Mouse (Mus musculus) kidney, embryonic 14.5 days (tissue): ENCODE results near the gene Mlxipl. TPM values are rescaled to one million over a fixed set of nuclear protein-coding genes. Genes with fewer than 3 reads are reported as not detected.

ENCODE experiments used
- ATAC-seq: fragments of 200-750 bp; cut with Nextera tagmentation; 2 replicates; pipeline ENCODE4 v1.8.0; 2017; ENCODE audit warnings: moderate number of reproducible peaks, mild to moderate bottlenecking, moderate TSS enrichment, moderate library complexity; ENCODE audit not compliant: low FRiP score, low TSS enrichment
- H3K27ac ChIP-seq: fragments of 300-500 bp; sonication (generic); 2 replicates; pipeline ENCODE4 v1.5.1; 2014; ENCODE audit warnings: low read depth, mild to moderate bottlenecking, low read length, moderate library complexity, mixed read lengths
- H3K27me3 ChIP-seq: fragments of 300-500 bp; sonication (generic); 2 replicates; pipeline ENCODE4 v1.6.1; 2014; ENCODE audit warnings: mild to moderate bottlenecking, low read length; ENCODE audit not compliant: control insufficient read depth, insufficient read depth
- H3K36me3 ChIP-seq: fragments of 300-500 bp; sonication (generic); 2 replicates; pipeline ENCODE4 v1.6.1; 2014; ENCODE audit warnings: low read length, mixed read lengths; ENCODE audit not compliant: control insufficient read depth, insufficient read depth
- H3K4me1 ChIP-seq: fragments of 300-500 bp; sonication (generic); 2 replicates; pipeline ENCODE4 v1.6.1; 2014; ENCODE audit warnings: low read length, mixed read lengths; ENCODE audit not compliant: control insufficient read depth, insufficient read depth
- H3K4me2 ChIP-seq: fragments of 300-500 bp; sonication (generic); replicated peaks from 2 replicates; pipeline ENCODE4 v1.6.1; 2014; ENCODE audit warnings: low read depth, mild to moderate bottlenecking, low read length
- H3K4me3 ChIP-seq: fragments of 300-500 bp; sonication (generic); 2 replicates; pipeline ENCODE4 v1.5.1; 2014; ENCODE audit warnings: mild to moderate bottlenecking, low read length
- H3K9ac ChIP-seq: fragments of 300-500 bp; sonication (generic); 2 replicates; pipeline ENCODE4 v1.6.1; 2014; ENCODE audit warnings: low read depth, mild to moderate bottlenecking, low read length, moderate library complexity
- H3K9me3 ChIP-seq: fragments of 300-500 bp; sonication (generic); 2 replicates; pipeline ENCODE4 v1.6.1; 2016; ENCODE audit warnings: low read length; ENCODE audit not compliant: control insufficient read depth
- WGBS: fragments of 180-500 bp; shearing (Covaris S2); extraction: QIAGEN DNeasy Blood & Tissue Kit; methylation state at CpG from one replicate; pipeline ENCODE4 v1.1.7; 2014; 5-methylcytosine and 5-hydroxymethylcytosine counted together
- polyA plus RNA-seq: library from polyadenylated mRNA; unstranded; fragments of >200 nt; fragmentation: Nextera tagmentation; extraction: Ambion mirVana; gene quantifications from 2 replicates; pipeline ENCODE4 v1.2.1, GENCODE M21; 2014

Mlxipl gene
- polyA plus RNA-seq, 1 experiment from 2014 or later: 6.4 TPM

GRCm38 (mm10) chr5:135180796-135181195 lies 91.1 kb downstream of the Mlxipl start:
- 96% methylated on average over 14 of the region's 14 CpGs for WGBS
- Histone ChIP-seq H3K9me3 (peaks cover 4% of the 10 kb centered on the region; the same call in 1 of the 2 replicates), H3K27me3 (no peaks in the 10 kb centered on the region), H3K9ac (no peak overlapping the region), H3K27ac (no peak overlapping the region), H3K4me1 (no peaks in the 10 kb centered on the region), H3K36me3 (peaks cover 57% of the 10 kb centered on the region), H3K4me3 (no peak overlapping the region), H3K4me2 (no peak overlapping the region)
- no peak for ATAC-seq

- no peaks in the 10 kb centered on the region for H3K4me1 ChIP-seq
- no peak overlapping the region for H3K9ac ChIP-seq
- WGBS: 82% methylated on average over 6 of the region's 6 CpGs
- no peak overlapping the region for H3K4me3 ChIP-seq
- H3K36me3 ChIP-seq: peaks cover 55% of the 10 kb centered on the region
- no peak overlapping the region for H3K27ac ChIP-seq
- H3K9me3 ChIP-seq: peaks cover 4% of the 10 kb centered on the region; the same call in 1 of the 2 replicates
- no peak for ATAC-seq
- H3K4me2 ChIP-seq: no peak overlapping the region
- H3K27me3 ChIP-seq: no peaks in the 10 kb centered on the region
Measured at GRCm38 (mm10) chr5:135181776-135182175, 92.1 kb downstream of the Mlxipl start.

GRCm38 (mm10) chr5:135183131-135183861 lies 93.6 kb downstream of the Mlxipl start:
- H3K36me3 ChIP-seq: peaks cover 42% of the 10 kb centered on the region
- no peak overlapping the region for H3K9ac ChIP-seq
- H3K27me3 ChIP-seq: no peaks in the 10 kb centered on the region
- no peaks in the 10 kb centered on the region for H3K4me1 ChIP-seq
- WGBS: 65% methylated on average over 8 of the region's 8 CpGs
- ATAC-seq: no peak
- no peak overlapping the region for H3K4me2 ChIP-seq
- H3K4me3 ChIP-seq: no peak overlapping the region
- peaks cover 4% of the 10 kb centered on the region; the same call in 1 of the 2 replicates for H3K9me3 ChIP-seq
- no peak overlapping the region for H3K27ac ChIP-seq

- H3K27ac ChIP-seq: no peak overlapping the region
- 96% methylated on average over 3 of the region's 3 CpGs for WGBS
- no peaks in the 10 kb centered on the region for H3K27me3 ChIP-seq
- no peak overlapping the region for H3K4me3 ChIP-seq
- no peak for ATAC-seq
- peaks cover 35% of the 10 kb centered on the region for H3K36me3 ChIP-seq
- peaks cover 15% of the 10 kb centered on the region for H3K4me1 ChIP-seq
- H3K9me3 ChIP-seq: peaks cover 4% of the 10 kb centered on the region; the same call in 1 of the 2 replicates
- no peak overlapping the region for H3K4me2 ChIP-seq
- H3K9ac ChIP-seq: no peak overlapping the region
Measured at GRCm38 (mm10) chr5:135185016-135185415, 95.3 kb downstream of the Mlxipl start.

GRCm38 (mm10) chr5:135185596-135185995 lies 95.9 kb downstream of the Mlxipl start:
- no peak for ATAC-seq
- Histone ChIP-seq H3K4me1 (peaks cover 18% of the 10 kb centered on the region), H3K36me3 (peaks cover 33% of the 10 kb centered on the region), H3K9ac (no peak overlapping the region), H3K27ac (no peak overlapping the region), H3K4me2 (no peak overlapping the region), H3K27me3 (no peaks in the 10 kb centered on the region), H3K4me3 (no peak overlapping the region), H3K9me3 (peaks cover 4% of the 10 kb centered on the region; the same call in 1 of the 2 replicates)
- 45% methylated on average over 3 of the region's 3 CpGs for WGBS

- H3K36me3 ChIP-seq: peaks cover 31% of the 10 kb centered on the region
- H3K9me3 ChIP-seq: peaks cover 4% of the 10 kb centered on the region; the same call in 1 of the 2 replicates
- H3K4me3 ChIP-seq: peak overlapping the region; percentile 93
- no peaks in the 10 kb centered on the region for H3K27me3 ChIP-seq
- peak overlapping the region; percentile 95 for H3K27ac ChIP-seq
- H3K4me1 ChIP-seq: peaks cover 18% of the 10 kb centered on the region
- H3K9ac ChIP-seq: peak overlapping the region; percentile 98
- H3K4me2 ChIP-seq: peak overlapping the region; percentile 72
- WGBS: 19% methylated on average over 10 of the region's 10 CpGs
- ATAC-seq: no peak
Measured at GRCm38 (mm10) chr5:135186231-135186620, 96.5 kb downstream of the Mlxipl start.

- under 1% methylated on average over 57 of the region's 57 CpGs for WGBS
- ATAC-seq: peak; percentile 97
- Histone ChIP-seq H3K9me3 (peaks cover 4% of the 10 kb centered on the region; the same call in 1 of the 2 replicates), H3K27me3 (no peaks in the 10 kb centered on the region), H3K4me3 (peak within 1 kb of the TSS; percentile 93), H3K36me3 (peaks cover 28% of the 10 kb centered on the region), H3K27ac (peak within 1 kb of the TSS; percentile 95), H3K9ac (peak within 1 kb of the TSS; percentile 98), H3K4me2 (peak within 1 kb of the TSS; percentile 72), H3K4me1 (peaks cover 18% of the 10 kb centered on the region)
Measured at GRCm38 (mm10) chr5:135186621-135187348, 97.1 kb downstream of the Mlxipl start, which contains the start of gene Baz1b. Gene Baz1b (plus strand): TSS chr5:135187264.

- H3K36me3 ChIP-seq: peaks cover 25% of the 10 kb centered on the region
- H3K4me2 ChIP-seq: peak overlapping the region; percentile 72
- H3K27ac ChIP-seq: peak overlapping the region; percentile 95
- under 1% methylated on average over 74 of the region's 102 CpGs for WGBS
- peak; percentile 75 for ATAC-seq
- H3K9ac ChIP-seq: peak overlapping the region; percentile 98
- H3K9me3 ChIP-seq: peaks cover 4% of the 10 kb centered on the region; the same call in 1 of the 2 replicates
- H3K27me3 ChIP-seq: no peaks in the 10 kb centered on the region
- peak overlapping the region; percentile 93 for H3K4me3 ChIP-seq
- peaks cover 18% of the 10 kb centered on the region for H3K4me1 ChIP-seq
Measured at GRCm38 (mm10) chr5:135187349-135188213, 97.9 kb downstream of the Mlxipl start.
